Comparison of ENCODE assay signal across 9 mouse cellular contexts in genomic region chr17:78588250-78588649, GRCm38 (mm10).
DNase-seq lines count a peak whose midpoint lies in the region; ATAC-seq lines count a peak whose summit lies in the region.
"Had no signal": no experiment of that assay in that cellular context is flagged by ENCODE, and none has a peak within 500 bp of the region (broad histone marks: within the 10 kb centered on the region; RNA-seq: fewer than 3 reads in every experiment).

No protein-coding gene starts in this region.

- H3K27ac ChIP-seq in liver, embryonic 12.5 days, result peak overlapping the region; percentile 7; the same call in 1 of the 2 replicates
- H3K27ac ChIP-seq: limb, embryonic 12.5 days had no signal

- intact Hi-C loops in gastrocnemius, postnatal 36 days (cut with DNase I), result no loop called here

- DNase-seq in liver (no peak), MN1 (ENCODE audit: low spot score) (no peak)
- DNase-seq in cerebellum, adult 9-11 months, result peak; percentile 89
- DNase-seq in gastrocnemius, postnatal 36 days, result peak; percentile 61 to 62
- peak; percentile 45 to 59 for DNase-seq in left cerebral cortex, adult 18-20 months (ENCODE audit: low spot score in 2 of 2)
- DNase-seq in right cerebral cortex, postnatal 25 days, result peak; percentile 68
- DNase-seq in kidney, postnatal 36 days, result no peak

- H3K9me3 ChIP-seq in liver, embryonic 12.5 days (replicated peaks), result no peaks in the 10 kb centered on the region
- H3K9me3 ChIP-seq: limb, embryonic 12.5 days had no signal

- no peak overlapping the region for H3K9ac ChIP-seq in liver, embryonic 12.5 days
- H3K9ac ChIP-seq: limb, embryonic 12.5 days had no signal

- peaks cover 37% of the 10 kb centered on the region for H3K4me1 ChIP-seq in liver, embryonic 12.5 days
- H3K4me1 ChIP-seq: limb, embryonic 12.5 days had no signal

- WGBS in liver, embryonic 12.5 days (ENCODE audit: insufficient replicate concordance), result 81% methylated on average over 8 of the region's 8 CpGs

- no peak for ATAC-seq in liver, embryonic 12.5 days

- no peak overlapping the region for H3K4me2 ChIP-seq in liver, embryonic 12.5 days
- H3K4me2 ChIP-seq: limb, embryonic 12.5 days had no signal

- 0 out of 2 replicates have a peak, but pooled peaks cover 7% of the 10 kb centered on the region for H3K27me3 ChIP-seq in liver, embryonic 12.5 days (replicated peaks)
- H3K27me3 ChIP-seq: limb, embryonic 12.5 days had no signal

- no peaks in the 10 kb centered on the region for H3K36me3 ChIP-seq in liver, embryonic 12.5 days
- H3K36me3 ChIP-seq: limb, embryonic 12.5 days had no signal

- no peak overlapping the region for H3K4me3 ChIP-seq in liver, embryonic 12.5 days
- H3K4me3 ChIP-seq: limb, embryonic 12.5 days had no signal

Comparison
In these comparisons a context has a peak if more than half of its experiments do, and no peak if none do; other contexts are left out.
1. DNase-seq: peak in cerebellum, adult 9-11 months (single experiment), gastrocnemius, postnatal 36 days (2 of 2), left cerebral cortex, adult 18-20 months (2 of 2) and right cerebral cortex, postnatal 25 days (single experiment); none in liver (single experiment), kidney, postnatal 36 days (0 of 2) and MN1 (single experiment).